Mouse (Mus musculus): Measurements from ENCODE around the gene Oaz1.
"Not testable (repeated sequence)": the region's sequence is repeated elsewhere in the genome, so short reads cannot be mapped to it uniquely, and the experiment has no call there.

Gene Oaz1

GRCm38 (mm10) chr10:80802204-80802912 is 24.1 kb upstream of the Oaz1 start:
- in situ Hi-C loops (cut with MboI, MseI) = no loop called here

DNA sequence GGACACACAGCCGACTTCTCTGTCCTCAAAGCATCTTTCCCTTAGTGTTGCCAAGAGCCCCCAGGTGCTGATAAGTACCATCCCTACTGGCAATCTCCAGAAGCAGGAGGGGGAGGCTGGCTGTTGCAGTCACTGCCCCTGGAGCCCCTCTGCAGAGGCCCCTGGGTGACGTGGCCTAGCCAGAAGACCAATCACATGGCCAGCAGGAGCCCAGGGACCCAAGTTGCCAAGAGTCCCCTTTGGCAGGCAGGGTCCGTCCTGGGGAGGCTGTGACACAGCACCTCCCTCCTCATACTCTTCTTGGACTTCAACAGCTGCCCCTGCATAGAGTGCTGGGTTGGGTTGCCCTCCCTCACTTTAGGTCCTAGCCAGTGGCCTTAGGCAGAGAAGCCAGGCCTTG is 23.5 kb upstream of the Oaz1 start:
- in situ Hi-C loops (cut with MboI, MseI) = no loop called here

DNA sequence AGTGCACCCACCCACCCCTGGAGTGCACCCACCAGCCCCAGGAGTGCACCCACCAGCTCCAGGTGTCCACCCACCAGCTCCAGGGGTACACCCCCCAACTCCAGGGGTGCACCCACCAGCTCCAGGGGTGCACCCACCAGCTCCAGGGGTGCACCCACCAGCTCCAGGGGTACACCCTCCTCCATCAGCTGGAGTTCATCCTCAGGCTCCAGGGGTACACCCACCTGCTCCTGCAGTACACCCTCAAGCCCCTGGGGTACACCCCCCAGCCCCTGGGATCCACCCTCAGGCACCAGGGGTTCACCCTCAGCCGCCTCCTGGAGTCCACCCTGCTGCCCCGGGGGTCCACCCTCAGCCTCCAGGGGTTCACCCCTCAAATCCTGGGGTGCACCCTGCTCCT is 22.1 kb upstream of the Oaz1 start:
- in situ Hi-C loops (cut with MboI, MseI) = no loop called here

DNA sequence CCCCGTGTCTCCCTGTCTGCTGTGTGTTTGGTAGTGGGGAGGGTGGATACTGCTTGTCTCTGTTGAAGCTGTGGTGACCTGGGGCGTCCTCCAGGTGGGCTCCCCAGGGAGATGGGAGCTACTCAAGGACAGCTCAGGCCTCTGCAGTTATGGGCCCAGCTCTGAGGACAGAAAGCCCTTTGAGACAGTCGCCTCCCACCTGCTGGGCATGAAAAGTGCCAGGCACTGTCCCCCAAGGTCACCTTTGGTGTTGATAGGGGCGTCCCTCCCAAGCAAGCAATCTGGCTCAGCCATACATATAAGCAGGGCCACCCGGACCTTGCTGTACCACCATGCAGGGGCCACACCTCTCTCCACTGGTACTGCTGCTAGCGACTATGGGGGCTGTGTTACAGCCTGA is 21.5 kb upstream of the Oaz1 start, which contains the start of gene Amh:
Amh (plus strand) TSS at position 328 of the 400 bp plus-strand sequence.
- in situ Hi-C loops (cut with MboI, MseI) = no loop called here

DNA sequence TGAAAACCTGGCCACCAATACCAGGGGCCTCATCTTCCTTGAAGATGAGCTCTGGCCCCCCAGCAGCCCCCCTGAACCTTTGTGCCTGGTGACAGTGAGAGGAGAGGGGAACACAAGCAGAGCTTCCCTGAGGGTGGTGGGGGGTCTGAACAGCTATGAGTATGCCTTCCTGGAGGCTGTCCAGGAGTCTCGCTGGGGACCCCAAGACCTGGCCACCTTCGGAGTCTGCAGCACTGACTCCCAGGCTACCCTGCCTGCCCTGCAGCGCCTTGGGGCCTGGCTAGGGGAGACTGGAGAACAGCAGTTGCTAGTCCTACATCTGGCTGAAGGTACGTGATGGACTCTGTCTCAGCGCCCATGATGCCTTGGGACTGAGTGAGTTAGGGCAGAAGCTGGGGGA is 21.1 kb upstream of the Oaz1 start:
- in situ Hi-C loops (cut with MboI, MseI) = no loop called here

GRCm38 (mm10) chr10:80805925-80806324 is 20.5 kb upstream of the Oaz1 start:
- in situ Hi-C loops (cut with MboI, MseI) = no loop called here

DNA sequence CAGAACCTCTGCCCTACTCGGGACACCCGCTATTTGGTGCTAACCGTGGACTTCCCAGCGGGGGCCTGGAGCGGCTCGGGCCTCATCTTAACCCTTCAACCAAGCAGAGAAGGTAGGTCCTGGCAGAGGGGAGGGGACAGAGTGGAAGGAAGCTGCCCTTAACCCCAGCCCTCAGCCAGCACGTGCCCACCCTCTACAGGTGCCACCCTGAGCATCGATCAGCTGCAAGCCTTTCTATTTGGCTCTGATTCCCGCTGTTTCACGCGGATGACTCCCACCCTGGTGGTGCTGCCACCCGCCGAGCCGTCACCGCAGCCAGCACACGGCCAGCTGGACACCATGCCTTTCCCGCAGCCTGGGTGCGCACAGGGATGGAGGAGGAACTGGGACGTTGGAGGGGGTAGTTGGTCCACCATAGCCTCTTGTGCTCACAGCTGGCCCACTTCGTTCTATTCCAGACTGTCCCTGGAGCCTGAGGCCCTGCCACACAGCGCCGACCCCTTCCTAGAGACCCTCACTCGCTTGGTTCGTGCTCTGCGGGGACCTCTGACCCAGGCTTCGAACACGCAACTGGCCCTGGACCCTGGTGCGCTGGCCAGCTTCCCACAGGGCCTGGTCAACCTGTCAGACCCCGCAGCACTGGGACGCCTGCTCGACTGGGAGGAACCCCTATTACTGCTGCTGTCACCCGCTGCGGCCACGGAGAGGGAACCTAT is 20.0 kb upstream of the Oaz1 start:
- in situ Hi-C loops (cut with MboI, MseI) = no loop called here

- in situ Hi-C loops (cut with MboI, MseI) = no loop called here
Measured at GRCm38 (mm10) chr10:80807057-80807627, 19.3 kb upstream of the Oaz1 start.

- in situ Hi-C loops (cut with MboI, MseI) = no loop called here
Measured at GRCm38 (mm10) chr10:80808099-80808984, 18.1 kb upstream of the Oaz1 start.

GRCm38 (mm10) chr10:80808985-80809632 is 17.3 kb upstream of the Oaz1 start:
- in situ Hi-C loops (cut with MboI, MseI) = no loop called here

GRCm38 (mm10) chr10:80810084-80810483 is 16.4 kb upstream of the Oaz1 start:
- in situ Hi-C loops (cut with MboI, MseI) = no loop called here

DNA sequence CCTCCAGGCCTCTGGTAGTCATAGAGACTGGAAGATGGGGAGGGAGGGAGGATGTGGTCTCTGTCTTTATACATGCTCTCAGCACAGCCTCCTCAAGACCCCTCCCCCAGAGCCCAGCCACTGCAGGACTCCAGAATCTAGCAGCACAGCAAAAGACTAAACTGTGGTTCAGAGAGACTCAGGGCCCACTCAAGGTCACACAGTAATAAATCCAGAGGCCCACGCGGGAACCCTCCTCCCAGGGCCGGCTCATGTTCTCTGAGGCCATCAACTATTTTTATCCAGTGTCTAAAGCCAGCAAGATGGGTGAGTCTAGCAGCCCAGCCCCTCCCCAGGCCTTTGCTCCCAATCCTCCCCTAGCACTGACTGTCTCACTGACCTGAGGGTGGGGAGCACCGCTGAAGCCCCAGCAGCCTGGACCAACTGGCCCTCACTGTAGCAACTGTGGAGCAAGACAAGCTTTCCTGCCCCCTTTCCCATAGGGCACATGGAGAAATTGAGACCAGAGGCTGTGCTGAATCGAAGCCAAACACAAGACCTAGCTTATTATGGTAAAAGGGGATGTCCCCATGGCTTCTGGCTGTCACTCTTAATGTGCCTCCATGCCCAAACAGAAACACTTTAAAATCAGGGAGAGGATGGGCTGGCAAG is 13.9 kb upstream of the Oaz1 start:
- in situ Hi-C loops (cut with MboI, MseI) = no loop called here

DNA sequence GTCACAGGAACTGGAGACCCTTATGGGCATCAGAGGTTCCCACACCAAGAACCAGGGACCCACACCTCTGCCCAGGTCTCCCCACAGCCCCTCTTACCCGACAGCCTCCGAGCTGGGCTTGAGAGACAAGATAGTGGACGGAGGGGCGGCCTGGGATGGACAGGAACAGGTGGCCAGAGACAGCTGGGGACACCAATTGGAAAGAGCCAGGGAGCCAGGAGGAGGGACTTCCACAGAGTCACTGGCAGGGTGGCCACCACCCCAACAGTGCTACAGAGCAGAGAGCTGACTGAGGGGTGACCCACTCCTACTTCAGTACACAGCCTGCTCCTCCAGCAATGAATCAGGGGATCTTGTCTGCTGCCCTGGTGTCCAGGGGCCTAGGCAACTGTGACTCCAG is 13.1 kb upstream of the Oaz1 start, which contains the start of gene Jsrp1:
Jsrp1 (minus strand) TSS at position 133 of the 400 bp plus-strand sequence.
- in situ Hi-C loops (cut with MboI, MseI) = no loop called here

DNA sequence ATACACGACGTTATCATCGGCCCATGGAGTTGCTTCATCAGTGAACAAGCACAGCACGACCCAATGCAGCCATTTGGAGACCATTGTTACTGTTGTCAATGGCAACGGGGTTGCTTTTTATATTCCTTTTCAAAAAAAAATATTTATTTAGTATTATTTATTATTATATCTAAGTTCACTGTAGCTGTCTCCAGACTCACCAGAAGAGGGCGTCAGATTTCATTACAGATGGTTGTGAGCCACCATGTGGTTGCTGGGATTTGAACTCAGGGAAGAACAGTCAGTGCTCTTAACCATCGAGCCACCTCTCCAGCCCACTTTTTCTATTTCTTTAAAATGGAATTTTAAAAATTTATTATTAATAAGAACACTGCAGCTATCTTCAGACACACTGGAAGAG is 11.7 kb upstream of the Oaz1 start:
- in situ Hi-C loops (cut with MboI, MseI) = no loop called here

- in situ Hi-C loops (cut with MboI, MseI) = not testable (repeated sequence)
Measured at GRCm38 (mm10) chr10:80816303-80816702, 10.2 kb upstream of the Oaz1 start.

DNA sequence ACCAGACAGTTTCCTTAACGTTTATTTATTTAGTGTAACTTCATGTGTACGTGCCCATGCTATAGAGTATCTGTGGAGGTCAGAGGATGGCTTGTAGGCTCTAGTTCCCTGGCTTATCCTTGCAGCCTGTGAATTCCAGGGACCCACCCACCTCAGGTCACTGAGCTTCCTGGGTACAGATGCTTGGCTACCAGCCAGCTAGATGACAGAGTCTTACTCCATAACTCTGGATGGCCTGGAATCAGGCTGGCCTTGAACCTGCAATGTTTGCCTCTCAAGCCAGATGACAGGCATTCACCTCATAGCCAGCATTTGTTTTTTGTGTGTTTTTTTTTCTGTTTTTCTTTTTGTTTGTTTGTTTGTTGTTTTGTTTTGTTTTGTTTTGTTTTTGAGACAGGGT is 9.3 kb upstream of the Oaz1 start:
- in situ Hi-C loops (cut with MboI, MseI) = no loop called here

- in situ Hi-C loops (cut with MboI, MseI) = not testable (repeated sequence)
Measured at GRCm38 (mm10) chr10:80817955-80818354, 8.5 kb upstream of the Oaz1 start.

GRCm38 (mm10) chr10:80818599-80819281 is 7.7 kb upstream of the Oaz1 start:
- in situ Hi-C loops (cut with MboI, MseI) = no loop called here

DNA sequence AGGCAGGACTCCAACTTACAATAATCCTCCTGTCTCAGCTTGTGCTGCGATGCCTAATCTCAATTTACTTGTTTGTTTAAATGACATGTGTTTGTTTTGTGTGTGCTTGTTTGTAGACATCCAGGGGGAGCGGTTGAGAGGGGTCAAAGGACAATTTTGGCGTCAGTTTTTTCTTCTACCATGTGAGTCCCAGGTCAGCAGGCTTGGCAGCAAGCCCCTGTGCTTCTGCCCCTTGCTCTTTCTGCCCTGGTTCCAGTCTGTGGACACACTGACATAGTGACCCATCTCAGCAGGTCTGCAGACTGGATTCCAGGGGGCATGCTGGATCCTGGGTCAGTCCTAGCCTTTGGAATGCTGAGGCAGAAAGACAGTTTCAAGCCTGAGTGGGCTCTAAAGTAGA is 7.0 kb upstream of the Oaz1 start:
- in situ Hi-C loops (cut with MboI, MseI) = no loop called here

DNA sequence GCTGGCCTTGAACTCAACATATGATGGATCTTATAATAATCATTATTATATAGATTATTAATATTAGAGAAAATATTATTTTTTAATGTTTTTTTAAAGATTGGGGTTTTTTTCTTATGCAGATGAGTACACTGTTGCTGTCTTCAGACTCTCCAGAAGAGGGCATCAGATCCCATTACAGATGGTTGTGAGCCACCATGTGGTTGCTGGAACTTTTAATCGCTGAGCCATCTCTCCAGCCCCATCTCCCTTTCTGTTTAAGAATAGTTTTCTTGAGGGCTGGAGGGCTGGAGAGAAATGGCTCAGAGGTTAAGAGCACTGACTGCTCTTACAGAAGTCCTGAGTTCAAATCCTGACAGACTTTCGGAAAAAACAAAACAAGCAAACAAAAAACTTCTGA is 4.5 kb upstream of the Oaz1 start:
- in situ Hi-C loops (cut with MboI, MseI) = loop anchor here (10.0 kb wide), 1 partner anchor 553 kb away; the partner anchor contains the start of gene Fzr1

All from T-helper 1 cell (primary cell).